Mouse (Mus musculus): ENCODE data around the gene Teddm1a. TPM values are rescaled to one million over a fixed set of nuclear protein-coding genes. Genes with fewer than 3 reads are reported as not detected.

Gene Teddm1a
- not detected in 2 replicates for polyA plus RNA-seq (2021; fragmentation: Nextera tagmentation)
- long read RNA-seq, experiment 1, result 0 reads
- long read RNA-seq, experiment 2, result 0 reads

DNA sequence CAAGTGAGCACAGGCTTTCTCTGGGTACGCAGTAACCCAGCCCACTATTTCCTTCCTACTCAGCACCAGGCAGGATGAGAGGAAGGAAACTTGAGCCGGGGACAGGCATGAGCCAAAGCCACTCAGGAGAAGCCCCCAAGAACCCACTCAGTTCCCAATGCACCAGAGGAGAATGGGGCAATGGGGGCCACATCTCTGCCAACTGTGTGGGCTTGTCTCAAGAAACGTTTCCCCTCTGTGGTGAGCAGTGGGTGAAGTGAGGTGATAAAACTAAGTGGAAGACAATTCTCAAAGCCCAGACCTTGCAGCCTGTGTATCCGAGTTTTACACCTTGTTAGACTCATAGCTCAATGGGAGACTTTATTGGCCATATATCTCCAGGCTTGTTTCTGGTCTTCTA, at the start of gene Teddm1a:
Teddm1a (plus strand) TSS at position 301 of the 400 bp plus-strand sequence.

DNA sequence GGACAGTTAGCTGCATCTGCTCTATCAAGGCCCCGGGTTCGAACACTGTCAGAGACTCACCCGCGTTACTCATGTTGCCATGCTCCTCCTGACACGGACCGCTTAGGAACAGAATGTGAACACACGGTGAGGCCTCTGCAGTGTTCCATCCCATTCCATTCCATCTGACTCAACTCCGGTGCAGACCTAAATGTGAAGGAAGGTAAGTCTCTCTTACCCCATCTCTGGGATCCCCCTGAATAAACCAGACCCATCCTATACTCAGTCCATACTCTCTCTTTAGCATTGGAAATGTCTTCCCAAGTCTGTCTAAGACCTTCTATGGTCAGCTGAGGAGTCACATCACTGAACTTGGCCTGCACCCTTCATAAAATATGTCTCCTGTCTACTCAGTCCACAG, 47.5 kb upstream of the Teddm1a start, which contains the start of gene Rgsl1:
Rgsl1 (minus strand) TSS at position 101 of the 400 bp plus-strand sequence.

GRCm38 (mm10) chr1:153874045-153874444, 17.5 kb upstream of the Teddm1a start, which contains the start of gene Teddm1b:
Teddm1b (plus strand) TSS chr1:153874345.

GRCm38 (mm10) chr1:153899731-153900380, 8.3 kb downstream of the Teddm1a start, which contains the start of the genes Glul and Teddm2:
Glul (plus strand) TSS chr1:153899944.
Teddm2 (minus strand) TSS chr1:153900228.

Small RNAs within 50 kb of the gene (microRNA-seq; reads per million reads assigned to microRNA genes)
- 67.9 reads per million, percentile 55 among the genes with 10 or more reads in this experiment for gene Mir8114

Other genes starting within 250 kb of the Teddm1a start
- 6.8 and 8.5 TPM in 2 replicates for gene Rgs8, start 238.7 kb upstream of the Teddm1a start, polyA plus RNA-seq (2021; fragmentation: Nextera tagmentation)
- 3.5 and 4.1 TPM in 2 replicates for gene Rgs16, start 151.4 kb upstream of the Teddm1a start, polyA plus RNA-seq (2021; fragmentation: Nextera tagmentation)
- gene Rnasel, start 142.3 kb upstream of the Teddm1a start, polyA plus RNA-seq (2021; fragmentation: Nextera tagmentation), result 3.2 and 3.4 TPM in 2 replicates
- gene Rgsl1, start 47.6 kb upstream of the Teddm1a start, polyA plus RNA-seq (2021; fragmentation: Nextera tagmentation), result 0.25 and 0.60 TPM in 2 replicates
- gene Teddm1b, start 17.4 kb upstream of the Teddm1a start, polyA plus RNA-seq (2021; fragmentation: Nextera tagmentation), result 0.98 and 1.2 TPM in 2 replicates
- gene Glul, start 8.2 kb downstream of the Teddm1a start, polyA plus RNA-seq (2021; fragmentation: Nextera tagmentation), result 175 and 203 TPM in 2 replicates
- 1.4 TPM in 2 replicates for gene Teddm2, start 8.5 kb downstream of the Teddm1a start, polyA plus RNA-seq (2021; fragmentation: Nextera tagmentation)